Mouse (Mus musculus): ENCODE results near the gene Rb1. TPM values are rescaled to one million over a fixed set of nuclear protein-coding genes. Genes with fewer than 3 reads are reported as not detected.

Rb1 gene
- polyA plus RNA-seq, 1 experiment: 2.7 TPM

GRCm38 (mm10) chr14:73172196-73173011 lies 153.2 kb downstream of the Rb1 start:
- Histone ChIP-seq H3K4me3 (ENCODE audit: insufficient read depth, poor library complexity, severe bottlenecking) (no peak overlapping the region), H3K79me3 (ENCODE audit: low read depth) (no peaks in the 10 kb centered on the region), H3K79me2 (ENCODE audit: control insufficient read depth, insufficient read depth) (no peaks in the 10 kb centered on the region), H3K36me3 (ENCODE audit: control insufficient read depth, insufficient read depth) (no peaks in the 10 kb centered on the region), H3ac (ENCODE audit: control insufficient read depth, insufficient read length, low read depth) (no peak overlapping the region), H3K27me3 (ENCODE audit: control insufficient read depth, insufficient read depth, insufficient read length) (no peaks in the 10 kb centered on the region)
- no peak for TF ChIP-seq FOSL1 (IDR thresholded peaks at IDR 0.05; ENCODE audit: insufficient read depth, low read length, poor library complexity, severe bottlenecking)
- TF ChIP-seq CEBPB (IDR thresholded peaks at IDR 0.05; ENCODE audit: low read depth): no peak
- no peak for TF ChIP-seq USF1 (IDR thresholded peaks at IDR 0.05; ENCODE audit: low read depth)
- no peak for TF ChIP-seq MAX (IDR thresholded peaks at IDR 0.05)
- no peak for TF ChIP-seq MYOD1 (IDR thresholded peaks at IDR 0.05; ENCODE audit: control insufficient read depth, insufficient read length, low read depth)
- no peak for TF ChIP-seq CTCF (IDR thresholded peaks at IDR 0.05; ENCODE audit: control insufficient read depth, insufficient read depth, insufficient read length)
- TF ChIP-seq MYOG (IDR thresholded peaks at IDR 0.05; ENCODE audit: control insufficient read depth, extremely low read depth, insufficient read length): no peak

GRCm38 (mm10) chr14:73169926-73170844 lies 155.4 kb downstream of the Rb1 start:
- Histone ChIP-seq H3K36me3 (ENCODE audit: control insufficient read depth, insufficient read depth) (no peaks in the 10 kb centered on the region), H3K4me3 (ENCODE audit: insufficient read depth, poor library complexity, severe bottlenecking) (no peak overlapping the region), H3K79me3 (ENCODE audit: low read depth) (no peaks in the 10 kb centered on the region), H3ac (ENCODE audit: control insufficient read depth, insufficient read length, low read depth) (no peak overlapping the region), H3K27me3 (ENCODE audit: control insufficient read depth, insufficient read depth, insufficient read length) (no peaks in the 10 kb centered on the region), H3K79me2 (ENCODE audit: control insufficient read depth, insufficient read depth) (no peaks in the 10 kb centered on the region)
- no peak for TF ChIP-seq MYOG (IDR thresholded peaks at IDR 0.05; ENCODE audit: control insufficient read depth, extremely low read depth, insufficient read length)
- TF ChIP-seq MYOD1 (IDR thresholded peaks at IDR 0.05; ENCODE audit: control insufficient read depth, insufficient read length, low read depth): no peak
- TF ChIP-seq CTCF (IDR thresholded peaks at IDR 0.05; ENCODE audit: control insufficient read depth, insufficient read depth, insufficient read length): no peak
- no peak for TF ChIP-seq FOSL1 (IDR thresholded peaks at IDR 0.05; ENCODE audit: insufficient read depth, low read length, poor library complexity, severe bottlenecking)
- TF ChIP-seq CEBPB (IDR thresholded peaks at IDR 0.05; ENCODE audit: low read depth): no peak
- no peak for TF ChIP-seq MAX (IDR thresholded peaks at IDR 0.05)
- TF ChIP-seq USF1 (IDR thresholded peaks at IDR 0.05; ENCODE audit: low read depth): no peak

- Histone ChIP-seq H3K36me3 (ENCODE audit: control insufficient read depth, insufficient read depth) (no peaks in the 10 kb centered on the region), H3K4me3 (ENCODE audit: insufficient read depth, poor library complexity, severe bottlenecking) (no peak overlapping the region), H3K79me2 (ENCODE audit: control insufficient read depth, insufficient read depth) (no peaks in the 10 kb centered on the region), H3ac (ENCODE audit: control insufficient read depth, insufficient read length, low read depth) (no peak overlapping the region), H3K79me3 (ENCODE audit: low read depth) (no peaks in the 10 kb centered on the region), H3K27me3 (ENCODE audit: control insufficient read depth, insufficient read depth, insufficient read length) (no peaks in the 10 kb centered on the region)
- TF ChIP-seq MAX (IDR thresholded peaks at IDR 0.05) (no peak), MYOD1 (IDR thresholded peaks at IDR 0.05; ENCODE audit: control insufficient read depth, insufficient read length, low read depth) (no peak), MYOG (IDR thresholded peaks at IDR 0.05; ENCODE audit: control insufficient read depth, extremely low read depth, insufficient read length) (no peak), CEBPB (IDR thresholded peaks at IDR 0.05; ENCODE audit: low read depth) (no peak), USF1 (IDR thresholded peaks at IDR 0.05; ENCODE audit: low read depth) (no peak), CTCF (IDR thresholded peaks at IDR 0.05; ENCODE audit: control insufficient read depth, insufficient read depth, insufficient read length) (no peak), FOSL1 (IDR thresholded peaks at IDR 0.05; ENCODE audit: insufficient read depth, low read length, poor library complexity, severe bottlenecking) (no peak)
These were observed 157.0 kb downstream of the Rb1 start for GRCm38 (mm10) chr14:73168605-73169004.

- Histone ChIP-seq H3K79me3 (ENCODE audit: low read depth) (no peaks in the 10 kb centered on the region), H3ac (ENCODE audit: control insufficient read depth, insufficient read length, low read depth) (no peak overlapping the region), H3K27me3 (ENCODE audit: control insufficient read depth, insufficient read depth, insufficient read length) (no peaks in the 10 kb centered on the region), H3K4me3 (ENCODE audit: insufficient read depth, poor library complexity, severe bottlenecking) (no peak overlapping the region), H3K36me3 (ENCODE audit: control insufficient read depth, insufficient read depth) (no peaks in the 10 kb centered on the region), H3K79me2 (ENCODE audit: control insufficient read depth, insufficient read depth) (no peaks in the 10 kb centered on the region)
- TF ChIP-seq FOSL1 (IDR thresholded peaks at IDR 0.05; ENCODE audit: insufficient read depth, low read length, poor library complexity, severe bottlenecking) (no peak), CEBPB (IDR thresholded peaks at IDR 0.05; ENCODE audit: low read depth) (no peak)
These were observed 160.5 kb downstream of the Rb1 start for GRCm38 (mm10) chr14:73165136-73165535.

GRCm38 (mm10) chr14:73163363-73163998 lies 162.1 kb downstream of the Rb1 start:
- Histone ChIP-seq H3K36me3 (ENCODE audit: control insufficient read depth, insufficient read depth) (no peaks in the 10 kb centered on the region), H3K4me3 (ENCODE audit: insufficient read depth, poor library complexity, severe bottlenecking) (no peak overlapping the region), H3K79me3 (ENCODE audit: low read depth) (no peaks in the 10 kb centered on the region), H3K27me3 (ENCODE audit: control insufficient read depth, insufficient read depth, insufficient read length) (no peaks in the 10 kb centered on the region), H3K79me2 (ENCODE audit: control insufficient read depth, insufficient read depth) (no peaks in the 10 kb centered on the region), H3ac (ENCODE audit: control insufficient read depth, insufficient read length, low read depth) (no peak overlapping the region)
- TF ChIP-seq FOSL1 (IDR thresholded peaks at IDR 0.05; ENCODE audit: insufficient read depth, low read length, poor library complexity, severe bottlenecking): no peak
- TF ChIP-seq USF1 (IDR thresholded peaks at IDR 0.05; ENCODE audit: low read depth): no peak
- no peak for TF ChIP-seq MAX (IDR thresholded peaks at IDR 0.05)
- no peak for TF ChIP-seq MYOD1 (IDR thresholded peaks at IDR 0.05; ENCODE audit: control insufficient read depth, insufficient read length, low read depth)
- TF ChIP-seq CTCF (IDR thresholded peaks at IDR 0.05; ENCODE audit: control insufficient read depth, insufficient read depth, insufficient read length): no peak
- TF ChIP-seq CEBPB (IDR thresholded peaks at IDR 0.05; ENCODE audit: low read depth): no peak
- no peak for TF ChIP-seq MYOG (IDR thresholded peaks at IDR 0.05; ENCODE audit: control insufficient read depth, extremely low read depth, insufficient read length)

All from C2C12 (cell line).